Comparison of ENCODE assay signal across 11 mouse cellular contexts in genomic region chr8:11460934-11461333, GRCm38 (mm10). TPM values are rescaled to one million over a fixed set of nuclear protein-coding genes. Genes with fewer than 3 reads are reported as not detected.
DNase-seq lines count a peak whose midpoint lies in the region; ATAC-seq and TF ChIP-seq lines count a peak whose summit lies in the region.
"Had no signal": no experiment of that assay in that cellular context is flagged by ENCODE, and none has a peak within 500 bp of the region (broad histone marks: within the 10 kb centered on the region; RNA-seq: fewer than 3 reads in every experiment).

No protein-coding gene starts in this region.

- peaks cover 72% of the 10 kb centered on the region for H3K4me1 ChIP-seq in kidney, adult 2 months (ENCODE audit: control insufficient read depth, insufficient read depth, low read length)
- H3K4me1 ChIP-seq in kidney, postnatal 0 days (replicated peaks; ENCODE audit: insufficient read depth, low read length) = peaks cover 38% of the 10 kb centered on the region
- 0 out of 2 replicates have a peak, but pooled peaks cover 2% of the 10 kb centered on the region for H3K4me1 ChIP-seq in forebrain, embryonic 16.5 days (replicated peaks; ENCODE audit: control insufficient read depth, insufficient read depth, low read length)
- no peaks in the 10 kb centered on the region for H3K4me1 ChIP-seq in forebrain, embryonic 14.5 days (ENCODE audit: control insufficient read depth, insufficient read depth, low read length)

- H3K4me3 ChIP-seq in kidney, adult 2 months (ENCODE audit: insufficient read depth, low read depth, low read length) = no peak overlapping the region
- H3K4me3 ChIP-seq in kidney, postnatal 0 days (replicated peaks; ENCODE audit: low read depth, low read length) = no peak overlapping the region
- no peak overlapping the region for H3K4me3 ChIP-seq in forebrain, embryonic 16.5 days (replicated peaks; ENCODE audit: low read length)
- no peak overlapping the region for H3K4me3 ChIP-seq in forebrain, embryonic 14.5 days (ENCODE audit: low read depth, low read length)
- H3K4me3 ChIP-seq: layer of hippocampus, adult 2 months had no signal

- 7% methylated on average over 2 of the region's 2 CpGs for WGBS in kidney, adult 2 months
- 23% methylated on average over 2 of the region's 2 CpGs for WGBS in kidney, postnatal 0 days
- 36% methylated on average over 2 of the region's 2 CpGs for WGBS in forebrain, embryonic 16.5 days
- WGBS in forebrain, embryonic 14.5 days = 54% methylated on average over 2 of the region's 2 CpGs

- no peaks in the 10 kb centered on the region for H3K36me3 ChIP-seq in kidney, adult 2 months (ENCODE audit: control insufficient read depth, insufficient read depth, low read length)
- no peaks in the 10 kb centered on the region for H3K36me3 ChIP-seq in kidney, postnatal 0 days (ENCODE audit: insufficient read depth, low read length)
- no peaks in the 10 kb centered on the region for H3K36me3 ChIP-seq in forebrain, embryonic 16.5 days (ENCODE audit: control insufficient read depth, insufficient read depth)
- H3K36me3 ChIP-seq in forebrain, embryonic 14.5 days (ENCODE audit: control insufficient read depth, insufficient read depth, low read length) = no peaks in the 10 kb centered on the region
- H3K36me3 ChIP-seq: G1E had no signal

- ATAC-seq in kidney, postnatal 0 days (replicated peaks; ENCODE audit: low FRiP score, low read depth) = no peak
- ATAC-seq in forebrain, embryonic 16.5 days = no peak
- no peak for ATAC-seq in forebrain, embryonic 14.5 days

- peak overlapping the region; percentile 38; the same call in 1 of the 2 replicates for H3K27ac ChIP-seq in kidney, adult 2 months (ENCODE audit: insufficient read depth, low read depth, low read length)
- H3K27ac ChIP-seq in kidney, postnatal 0 days = peak overlapping the region; percentile 90
- H3K27ac ChIP-seq in forebrain, embryonic 16.5 days (ENCODE audit: low read length) = no peak overlapping the region
- H3K27ac ChIP-seq in forebrain, embryonic 14.5 days (ENCODE audit: low read depth, low read length) = no peak overlapping the region
- H3K27ac ChIP-seq: layer of hippocampus, adult 2 months had no signal

- peak; percentile 72 for DNase-seq in kidney, adult 2 months
- DNase-seq in kidney, adult 18-20 months = no peak
- DNase-seq in urinary bladder, postnatal 14 days (ENCODE audit: low spot score) = peak; percentile 62
- no peak for DNase-seq in urinary bladder, postnatal 4 days (ENCODE audit: low spot score in 2 of 2)
- no peak for DNase-seq in kidney, postnatal 0 days (ENCODE audit: low spot score)
- DNase-seq in forebrain, embryonic 14.5 days (ENCODE audit: low spot score) = no peak
- DNase-seq in gastrocnemius, adult 18-20 months (ENCODE audit: low spot score) = no peak
- DNase-seq: cerebellum, adult 18-20 months had no signal

- TF ChIP-seq POLR2A in kidney, adult 2 months (IDR thresholded peaks at IDR 0.05; ENCODE audit: low read depth, low read length) = no peak

- no peak for TF ChIP-seq CTCF in kidney, adult 2 months (conservative IDR thresholded peaks at IDR 0.05; ENCODE audit: insufficient read depth, insufficient read length, low read depth, low read length)
- no peak for TF ChIP-seq CTCF in kidney, postnatal 0 days (IDR thresholded peaks at IDR 0.05; ENCODE audit: low read depth)

- H3K9me3 ChIP-seq in kidney, postnatal 0 days (replicated peaks; ENCODE audit: low read length) = no peaks in the 10 kb centered on the region
- no peaks in the 10 kb centered on the region for H3K9me3 ChIP-seq in forebrain, embryonic 16.5 days (ENCODE audit: control insufficient read depth, low read length)
- H3K9me3 ChIP-seq in forebrain, embryonic 14.5 days (replicated peaks; ENCODE audit: control insufficient read depth, low read length) = no peaks in the 10 kb centered on the region
- H3K9me3 ChIP-seq: G1E had no signal

- H3K9ac ChIP-seq in kidney, postnatal 0 days (ENCODE audit: low read depth, low read length) = no peak overlapping the region
- no peak overlapping the region for H3K9ac ChIP-seq in forebrain, embryonic 16.5 days (replicated peaks; ENCODE audit: low read depth, low read length)
- no peak overlapping the region for H3K9ac ChIP-seq in forebrain, embryonic 14.5 days (ENCODE audit: low read length)

- no peaks in the 10 kb centered on the region for H3K27me3 ChIP-seq in kidney, adult 2 months (replicated peaks; ENCODE audit: control insufficient read depth, insufficient read depth, low read length)
- H3K27me3 ChIP-seq in kidney, postnatal 0 days (ENCODE audit: insufficient read depth, low read length) = no peaks in the 10 kb centered on the region
- H3K27me3 ChIP-seq in forebrain, embryonic 16.5 days (replicated peaks; ENCODE audit: control insufficient read depth, insufficient read depth, low read length) = no peaks in the 10 kb centered on the region
- H3K27me3 ChIP-seq in forebrain, embryonic 14.5 days (replicated peaks; ENCODE audit: control insufficient read depth, insufficient read depth, low read length) = no peaks in the 10 kb centered on the region

- no peak overlapping the region for H3K4me2 ChIP-seq in kidney, postnatal 0 days (ENCODE audit: low read length)
- no peak overlapping the region for H3K4me2 ChIP-seq in forebrain, embryonic 16.5 days (ENCODE audit: low read length)
- H3K4me2 ChIP-seq in forebrain, embryonic 14.5 days (ENCODE audit: low read length) = no peak overlapping the region

RNA-seq across cellular contexts. Expression of gene Rab20, which starts 17.6 kb away (rescaled TPM):
- 74.5 and 76.5 TPM in 2 replicates for polyA plus RNA-seq in kidney, adult 2 months (2012; rRNA removed)
- polyA plus RNA-seq in kidney, postnatal 0 days (2015; fragmentation: Nextera tagmentation; extraction: Ambion mirVana) = 44.3 and 48.0 TPM in 2 replicates
- 0.63 and 0.77 TPM in 2 replicates for polyA plus RNA-seq in forebrain, embryonic 16.5 days (2015; fragmentation: Nextera tagmentation; extraction: Ambion mirVana)
- polyA plus RNA-seq in forebrain, embryonic 14.5 days (2014; fragmentation: Nextera tagmentation; extraction: Ambion mirVana) = 0.66 and 1.0 TPM in 2 replicates
- total RNA-seq in gastrocnemius, adult 18-20 months (2021) = 1 to 10 TPM; 2.5 to 4.6 TPM
- total RNA-seq: G1E; layer of hippocampus, adult 2 months had no signal
- polyA plus RNA-seq: G1E had no signal

RNA-seq across cellular contexts. Expression of gene Naxd, which starts 36.4 kb away (rescaled TPM):
- 111 and 118 TPM in 2 replicates for polyA plus RNA-seq in kidney, adult 2 months (2012; rRNA removed)
- polyA plus RNA-seq in kidney, postnatal 0 days (2015; fragmentation: Nextera tagmentation; extraction: Ambion mirVana) = 111 and 115 TPM in 2 replicates
- 148 and 168 TPM in 2 replicates for polyA plus RNA-seq in forebrain, embryonic 16.5 days (2015; fragmentation: Nextera tagmentation; extraction: Ambion mirVana)
- polyA plus RNA-seq in forebrain, embryonic 14.5 days (2014; fragmentation: Nextera tagmentation; extraction: Ambion mirVana) = 158 and 170 TPM in 2 replicates
- 10 to 100 TPM; 25.4 to 26.0 TPM for total RNA-seq in gastrocnemius, adult 18-20 months (2021)

Comparison
In these comparisons a context has a peak if more than half of its experiments do, and no peak if none do; other contexts are left out.
1. DNase-seq: peak in kidney, adult 2 months (single experiment) and urinary bladder, postnatal 14 days (single experiment); none in kidney, adult 18-20 months (single experiment), urinary bladder, postnatal 4 days (0 of 2), kidney, postnatal 0 days (single experiment), forebrain, embryonic 14.5 days (single experiment) and gastrocnemius, adult 18-20 months (single experiment).
2. H3K27ac ChIP-seq: peak in kidney, adult 2 months (single experiment) and kidney, postnatal 0 days (single experiment); none in forebrain, embryonic 16.5 days (single experiment) and forebrain, embryonic 14.5 days (single experiment).
3. RNA of gene Rab20, which starts 17.6 kb away (polyA plus RNA-seq): 74.5 to 76.5 TPM in kidney, adult 2 months and 44.3 to 48.0 TPM in kidney, postnatal 0 days; 0.66 to 1.0 TPM in forebrain, embryonic 14.5 days and 0.63 to 0.77 TPM in forebrain, embryonic 16.5 days; every median in the first group is over 10 times any median in the second.